In the genomic region with DNA sequence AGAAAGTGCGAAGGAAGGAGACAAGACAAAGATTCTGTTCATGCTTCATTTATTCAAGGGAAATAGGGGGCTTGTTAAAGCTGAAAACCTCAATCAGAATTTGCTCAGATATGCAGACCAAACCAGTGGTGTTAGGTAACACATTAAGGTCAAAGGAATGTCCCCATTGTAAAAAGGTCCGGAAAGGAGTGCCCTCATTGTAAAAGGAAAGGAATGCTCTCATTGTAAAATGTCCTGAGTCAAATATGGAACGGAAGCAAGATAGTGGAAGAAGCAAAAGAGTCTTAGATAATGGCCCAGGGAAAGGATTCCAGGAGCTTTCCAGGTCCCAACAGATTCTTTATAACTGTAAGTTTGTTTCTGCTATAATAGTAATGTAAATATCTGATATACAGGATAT, we compare ENCODE assay signal across 20 mouse cellular contexts.
DNase-seq lines count a peak whose midpoint lies in the region; TF ChIP-seq lines count a peak whose summit lies in the region.
"Had no signal": no experiment of that assay in that cellular context is flagged by ENCODE, and none has a peak within 500 bp of the region (broad histone marks: within the 10 kb centered on the region; RNA-seq: fewer than 3 reads in every experiment).

No protein-coding gene starts in this region.

- H3K36me3 ChIP-seq in heart, adult 2 months (ENCODE audit: control insufficient read depth, insufficient read depth, low read length) = peaks cover 5% of the 10 kb centered on the region
- H3K36me3 ChIP-seq in heart, embryonic 10.5 days = no peaks in the 10 kb centered on the region
- H3K36me3 ChIP-seq: kidney, embryonic 15.5 days; liver, embryonic 15.5 days had no signal

- 25% methylated on average over 3 of the region's 3 CpGs for WGBS in heart, adult 2 months
- WGBS in heart, embryonic 10.5 days = 42% methylated on average over 3 of the region's 3 CpGs

- no peaks in the 10 kb centered on the region; the same call in 1 of the 2 replicates for H3K4me1 ChIP-seq in heart, adult 2 months (ENCODE audit: control insufficient read depth, insufficient read depth, low read length)
- 0 out of 2 replicates have a peak, but pooled peaks cover 3% of the 10 kb centered on the region for H3K4me1 ChIP-seq in heart, embryonic 10.5 days
- H3K4me1 ChIP-seq: kidney, embryonic 15.5 days; liver, embryonic 15.5 days had no signal

- intact Hi-C loops in heart, adult 2 months (cut with DNase I) = loop anchor here (1.0 to 2.0 kb wide), 2 partner anchors 29 to 262 kb away; a partner anchor contains a TSS

- H3K27ac ChIP-seq in heart, adult 2 months = peak overlapping the region; percentile 86
- H3K27ac ChIP-seq in heart, embryonic 10.5 days = no peak overlapping the region
- H3K27ac ChIP-seq: hindbrain, embryonic 14.5 days; kidney, embryonic 15.5 days; left cerebral cortex, adult 2 months; liver, embryonic 15.5 days; macrophage had no signal

- no peak for TF ChIP-seq CTCF in heart, adult 2 months (IDR thresholded peaks at IDR 0.05)

- TF ChIP-seq POLR2A in heart, adult 2 months (IDR thresholded peaks at IDR 0.05; ENCODE audit: insufficient read depth, low read depth, low read length) = no peak

- no peaks in the 10 kb centered on the region for H3K27me3 ChIP-seq in heart, adult 2 months (ENCODE audit: control insufficient read depth, insufficient read depth, low read length)
- H3K27me3 ChIP-seq in heart, embryonic 10.5 days (ENCODE audit: insufficient read depth, poor library complexity, severe bottlenecking) = no peaks in the 10 kb centered on the region
- H3K27me3 ChIP-seq: kidney, embryonic 15.5 days; liver, embryonic 15.5 days; Patski had no signal

- no peak for DNase-seq in heart, adult 2 months
- no peak for DNase-seq in heart, embryonic 10.5 days (ENCODE audit: low spot score)
- peak; percentile 13 for DNase-seq in kidney, adult 9 months
- no peak for DNase-seq in kidney, adult 18-20 months
- DNase-seq in lung, postnatal 36 days = peak; percentile 14
- no peak for DNase-seq in lung, adult 18-20 months
- DNase-seq in cerebellum, adult 9-10 months = no peak
- DNase-seq: adrenal gland, postnatal 10 days; cerebellum, adult 2 months; cerebellum, postnatal 36 days; gastrocnemius, postnatal 10 days; heart, postnatal 4 days; liver; thymus, postnatal 14 days had no signal

- no peak overlapping the region for H3K4me3 ChIP-seq in heart, adult 2 months
- no peak overlapping the region for H3K4me3 ChIP-seq in heart, embryonic 10.5 days
- H3K4me3 ChIP-seq: kidney, embryonic 15.5 days; left cerebral cortex, adult 2 months; liver, embryonic 15.5 days had no signal

- no peaks in the 10 kb centered on the region for H3K79me2 ChIP-seq in heart, adult 2 months (replicated peaks; ENCODE audit: control insufficient read depth, insufficient read depth, low read length)

- no peak for TF ChIP-seq EP300 in heart, adult 2 months (IDR thresholded peaks at IDR 0.05; ENCODE audit: insufficient read depth, low read depth, low read length)

- no peak overlapping the region for H3K9ac ChIP-seq in heart, adult 2 months (ENCODE audit: low read depth, low read length)
- H3K9ac ChIP-seq: hindbrain, embryonic 14.5 days; kidney, embryonic 15.5 days; liver, embryonic 15.5 days had no signal

- H3K9me3 ChIP-seq in heart, embryonic 10.5 days = no peaks in the 10 kb centered on the region
- H3K9me3 ChIP-seq: kidney, embryonic 15.5 days; liver, embryonic 15.5 days had no signal

Comparison
In these comparisons a context has a peak if more than half of its experiments do, and no peak if none do; other contexts are left out.
1. DNase-seq: peak in kidney, adult 9 months (single experiment) and lung, postnatal 36 days (single experiment); none in heart, adult 2 months (0 of 2), heart, embryonic 10.5 days (single experiment), kidney, adult 18-20 months (single experiment), lung, adult 18-20 months (0 of 2) and cerebellum, adult 9-10 months (single experiment).